Mouse (Mus musculus) layer of hippocampus, adult 8-10 months (tissue): Measurements from ENCODE around the gene Nr4a3. TPM values are rescaled to one million over a fixed set of nuclear protein-coding genes. Genes with fewer than 3 reads are reported as not detected.

Source experiments
- DNase-seq, 2 experiments: peaks; one replicate each; pipeline ENCODE4 v3.0.0; 2022; ENCODE audit warnings: low spot score in 2 of 2
- total RNA-seq, 4 experiments: library from RNA; stranded (reverse); gene quantifications; 2 replicates each; pipeline ENCODE4 v1.2.4; 2022

The Nr4a3 gene
- total RNA-seq, 4 experiments from 2014 or later: 49.2 to 68.0 (median 60.0) TPM

GRCm38 (mm10) chr4:48108591-48108990 is 63.6 kb downstream of the Nr4a3 start:
- DNase-seq: no peak

DNA sequence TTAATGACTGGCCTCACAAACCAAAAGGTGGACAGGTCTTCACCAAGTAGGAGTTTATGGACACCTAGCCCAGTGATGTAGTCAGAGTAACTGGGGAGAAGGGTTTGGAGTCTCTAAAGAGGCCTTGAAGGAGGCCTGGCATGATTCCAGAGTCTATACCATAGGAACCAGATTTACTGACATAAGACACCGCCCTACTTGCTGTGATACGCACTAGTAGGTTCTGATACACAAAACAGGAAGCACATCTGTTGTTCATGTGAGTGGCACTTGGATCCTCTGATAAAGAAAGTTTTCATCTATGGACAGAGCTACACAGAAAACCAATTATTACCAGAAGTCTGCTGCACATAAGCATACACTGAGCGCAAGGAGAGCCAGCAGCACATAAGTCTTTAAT is 65.4 kb downstream of the Nr4a3 start:
- no peak for DNase-seq

DNA sequence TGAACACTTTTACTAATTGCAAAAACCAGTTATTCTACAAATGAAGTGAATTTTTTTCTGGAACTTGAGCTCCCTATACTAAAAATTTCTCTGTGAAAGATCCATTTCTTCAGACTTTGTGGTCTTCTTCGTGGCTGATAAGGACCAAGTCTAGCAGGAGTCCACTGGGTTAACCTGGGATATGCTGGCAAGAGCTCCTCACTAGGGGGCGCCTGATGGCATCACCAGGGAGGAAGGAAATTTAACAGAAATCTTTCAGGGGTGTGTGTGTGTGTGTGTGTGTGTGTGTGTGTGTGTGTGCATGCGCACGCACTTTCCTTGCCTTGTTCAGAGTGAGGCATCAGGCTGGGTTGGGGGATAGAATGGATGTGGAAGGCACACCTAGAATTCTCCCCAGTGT is 71.2 kb downstream of the Nr4a3 start:
- no peak for DNase-seq

- no peak for DNase-seq
Measured at GRCm38 (mm10) chr4:48124416-48124772, 79.4 kb downstream of the Nr4a3 start.

DNA sequence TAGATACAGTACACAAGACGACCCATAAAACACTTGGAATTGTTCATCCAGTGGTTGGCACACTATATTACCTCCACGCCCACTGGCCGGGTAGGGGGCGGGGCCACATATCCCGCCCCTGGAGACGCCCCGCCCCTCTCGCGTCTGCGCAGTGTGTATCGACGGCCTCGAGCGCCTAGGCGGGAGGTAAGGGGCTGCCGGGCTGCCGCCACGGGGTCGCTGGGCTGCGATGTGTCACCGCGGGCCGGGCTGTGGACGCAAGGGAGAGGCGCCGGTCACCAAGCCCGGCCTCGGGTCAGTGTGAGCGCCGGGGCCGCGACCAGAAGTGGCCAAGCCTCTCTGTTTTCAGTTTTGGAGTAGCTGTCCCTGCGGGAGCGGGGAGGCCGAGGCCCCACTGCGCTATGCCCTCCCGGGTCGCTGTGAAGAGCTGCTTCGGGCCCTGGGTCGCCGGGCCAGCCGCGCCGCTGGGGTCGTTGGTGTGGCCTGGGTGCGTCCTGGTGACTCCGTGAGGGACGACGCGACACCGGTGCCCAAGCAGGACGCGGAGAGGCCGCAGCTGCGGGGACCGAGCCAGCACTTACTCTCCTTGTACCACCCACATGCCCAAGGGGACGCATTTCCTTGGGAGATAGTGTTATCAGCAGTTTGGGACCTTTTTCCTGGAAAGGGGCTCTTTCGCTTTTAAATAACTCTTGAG is 80.0 kb downstream of the Nr4a3 start, which contains the start of gene Stx17:
Stx17 (plus strand) TSS at position 143 of the 697 bp plus-strand sequence.
- DNase-seq: peak; percentile 69 to 79

GRCm38 (mm10) chr4:48130314-48130713 is 85.4 kb downstream of the Nr4a3 start:
- no peak for DNase-seq

DNA sequence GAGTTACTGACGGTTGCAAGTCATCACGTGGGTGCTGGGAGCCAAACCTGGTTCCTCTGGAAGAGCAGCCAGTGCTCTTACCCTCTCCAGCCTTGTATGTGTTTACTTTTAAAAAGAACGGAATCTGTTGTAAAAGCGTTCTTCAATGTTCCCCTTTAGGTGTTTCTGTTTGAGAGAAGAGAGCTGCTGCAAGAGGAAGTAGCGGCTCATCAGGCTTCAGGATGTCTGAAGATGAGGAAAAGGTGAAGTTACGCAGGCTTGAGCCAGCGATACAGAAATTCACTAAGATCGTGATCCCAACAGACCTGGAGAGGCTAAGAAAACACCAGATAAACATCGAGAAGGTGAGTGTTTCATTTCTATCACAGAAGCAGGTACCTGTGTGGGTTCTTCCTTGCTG is 86.7 kb downstream of the Nr4a3 start:
- DNase-seq: no peak

- no peak for DNase-seq
Measured at GRCm38 (mm10) chr4:48132721-48133120, 87.8 kb downstream of the Nr4a3 start.

Other genes with a start within 250 kb of the Nr4a3 start
- 10 to 100 TPM; 21.0 to 27.3 (median 26.2) TPM for gene Stx17, start 79.8 kb downstream of the Nr4a3 start, total RNA-seq
- 10 to 100 TPM; 31.1 to 43.4 (median 34.5) TPM for gene Erp44, start 234.4 kb downstream of the Nr4a3 start, total RNA-seq
- gene Invs, start 234.6 kb downstream of the Nr4a3 start, total RNA-seq: 10 to 100 TPM; 12.9 to 15.3 (median 14.7) TPM